Mouse (Mus musculus) spleen, postnatal 14 days (tissue): ENCODE results near the gene Lims1.

Experiments
- DNase-seq, 2 experiments: peaks; one replicate each; pipeline ENCODE4 v3.0.0; 2021 to 2022; ENCODE audit warnings: low spot score in 2 of 2

Gene Lims1

DNA sequence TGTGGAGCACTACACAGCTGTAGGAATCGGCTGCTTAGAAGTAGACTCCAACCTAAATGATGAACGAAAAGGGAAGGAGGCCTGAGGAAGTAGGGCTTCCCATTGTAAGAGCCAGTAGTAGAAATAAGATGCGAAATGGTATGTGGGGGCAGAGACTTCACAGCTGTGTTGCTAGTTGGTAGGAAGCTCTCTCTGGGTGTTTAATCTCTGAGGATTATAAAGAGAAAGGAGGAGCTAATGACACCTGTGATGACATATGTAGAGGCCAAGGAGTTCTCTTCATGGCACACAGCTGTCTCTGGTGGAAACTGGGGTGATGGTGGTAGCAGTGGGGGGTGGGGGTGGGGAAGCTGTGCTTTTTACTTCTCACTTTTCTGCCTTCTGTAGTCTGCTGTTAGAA is 27.3 kb downstream of the Lims1 start:
- no peak for DNase-seq

DNA sequence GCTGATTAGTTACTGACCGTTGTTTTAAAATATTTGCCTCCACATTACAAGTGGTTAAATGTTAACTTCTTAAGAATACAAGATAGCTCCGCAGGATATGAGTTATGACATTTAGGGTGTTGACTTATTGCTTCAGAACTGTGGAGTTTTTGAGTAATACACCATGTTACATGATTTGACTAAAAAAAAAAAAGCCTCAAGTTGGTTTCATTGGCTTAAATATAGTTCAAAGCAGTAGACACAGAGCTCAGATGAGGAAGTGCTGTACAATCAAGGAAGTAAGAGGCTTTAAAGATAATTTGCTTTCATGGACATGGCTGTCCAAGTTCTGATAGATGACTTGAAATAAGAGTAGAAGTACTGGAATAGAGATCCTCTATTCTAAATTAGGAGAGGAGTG is 28.4 kb downstream of the Lims1 start:
- DNase-seq: no peak

DNA sequence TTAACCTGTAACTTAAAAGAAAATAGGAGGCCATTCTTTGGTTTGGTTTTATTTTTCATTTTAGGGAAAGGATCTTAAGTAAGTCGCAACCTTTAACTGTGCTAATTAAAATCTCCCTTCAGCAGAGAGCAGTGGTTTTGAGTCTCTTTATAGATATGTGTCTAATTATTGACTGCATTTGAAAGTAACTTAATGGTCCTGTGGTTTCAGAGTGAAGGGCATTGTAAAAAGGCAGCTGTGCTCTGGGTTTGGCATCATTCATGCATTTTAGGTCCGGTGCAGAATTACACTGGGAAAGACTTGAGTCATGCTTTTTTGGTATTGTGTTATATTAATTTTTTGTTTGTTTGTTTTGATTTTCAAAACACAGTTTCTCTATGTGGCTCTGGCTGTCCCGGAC is 29.1 kb downstream of the Lims1 start:
- DNase-seq: no peak

DNA sequence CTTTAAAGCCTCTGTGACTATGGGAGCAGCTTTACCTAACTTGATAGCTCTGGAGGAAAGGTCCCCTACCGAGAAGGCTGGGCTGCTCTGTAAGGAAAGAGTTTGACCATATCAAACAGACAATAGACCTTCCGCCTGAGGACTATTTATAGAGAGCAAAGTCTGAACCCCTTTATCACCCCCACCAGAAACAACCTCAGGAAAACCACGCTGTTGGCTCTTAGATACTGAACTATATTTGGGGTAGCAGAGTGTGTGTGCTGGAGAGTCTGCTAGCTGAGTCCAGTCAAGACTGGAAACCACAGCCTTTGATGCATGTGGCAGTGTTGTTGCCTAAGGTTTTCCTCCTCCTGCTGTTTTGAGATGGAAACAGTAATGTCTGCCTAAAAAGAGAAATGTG is 31.3 kb downstream of the Lims1 start:
- no peak for DNase-seq

DNA sequence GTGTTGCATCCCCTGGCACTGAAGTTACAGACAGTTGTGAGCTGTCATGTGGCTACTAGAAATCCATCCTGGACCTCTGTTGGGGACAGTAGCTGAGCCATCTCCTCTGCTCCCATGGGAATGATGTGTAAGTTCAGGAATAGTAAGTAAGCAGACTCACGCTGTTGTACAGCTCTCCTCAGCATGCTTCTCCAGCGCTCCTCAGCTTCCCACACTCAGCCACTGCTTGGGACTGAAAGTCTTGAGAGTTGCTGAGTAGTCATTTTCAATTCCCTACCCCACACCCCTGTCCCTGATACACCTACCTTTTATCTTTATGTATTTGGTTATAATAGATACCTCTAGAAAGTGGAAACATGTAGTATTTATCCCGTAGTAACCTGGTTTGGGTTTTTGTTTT is 33.2 kb downstream of the Lims1 start:
- no peak for DNase-seq

DNA sequence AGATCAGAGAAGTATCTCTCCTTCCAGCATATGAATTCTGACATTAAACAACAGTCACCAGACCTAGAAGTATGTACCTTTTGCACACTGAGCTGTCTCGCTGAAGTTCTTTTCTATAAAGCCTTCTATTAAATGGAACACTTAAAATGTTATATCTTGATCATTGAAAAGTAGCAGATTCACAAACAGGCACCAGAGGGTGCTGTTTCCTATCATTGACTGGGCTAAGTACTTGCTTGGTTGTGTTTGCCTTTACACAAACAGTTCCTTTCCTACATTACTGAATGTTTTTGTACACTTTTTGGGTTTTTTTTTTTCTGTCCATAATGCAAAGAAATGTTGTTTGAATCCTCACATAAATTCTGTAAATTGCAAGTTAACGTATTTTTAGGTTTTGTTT is 35.9 kb downstream of the Lims1 start:
- peak in 1 of 2 experiments; percentile 28 for DNase-seq

DNA sequence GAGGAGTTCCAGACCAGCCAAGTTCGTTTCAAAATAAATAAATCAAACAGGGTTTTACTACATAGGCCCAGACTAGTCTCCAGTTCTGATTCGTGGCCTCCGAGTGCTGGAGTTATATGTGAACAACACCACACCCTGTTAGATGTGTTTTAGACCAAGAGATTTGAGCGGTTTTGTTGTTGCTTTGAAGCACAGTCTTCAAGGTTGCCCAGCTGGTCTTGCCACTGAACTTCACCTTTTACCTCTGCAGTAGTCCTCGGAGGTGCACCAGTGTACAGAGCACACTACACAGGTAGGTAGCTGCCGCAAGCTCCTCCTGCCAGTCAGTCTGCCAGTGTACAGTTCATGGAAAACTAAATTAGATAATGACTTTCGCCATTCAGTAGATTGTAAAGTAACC is 36.7 kb downstream of the Lims1 start:
- no peak for DNase-seq

DNA sequence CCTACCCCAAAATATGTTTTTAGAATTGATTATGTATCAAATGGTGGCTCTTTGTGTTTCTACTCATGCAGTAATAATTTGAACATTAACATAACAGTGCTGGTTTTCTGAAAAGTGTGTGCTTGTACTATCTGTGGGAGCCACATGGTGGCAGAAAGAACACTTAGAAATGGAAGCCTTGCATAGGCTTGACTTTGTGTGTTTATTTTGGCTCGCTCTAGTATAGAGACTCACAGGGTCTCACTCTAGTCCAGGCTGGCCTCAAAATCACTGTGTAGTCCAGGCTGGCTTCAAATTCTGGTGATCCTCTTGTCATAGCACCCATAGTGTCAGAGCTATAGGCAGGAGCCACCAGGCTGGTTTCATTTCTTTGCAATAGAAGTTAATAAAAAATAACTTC is 39.5 kb downstream of the Lims1 start:
- DNase-seq: no peak

DNA sequence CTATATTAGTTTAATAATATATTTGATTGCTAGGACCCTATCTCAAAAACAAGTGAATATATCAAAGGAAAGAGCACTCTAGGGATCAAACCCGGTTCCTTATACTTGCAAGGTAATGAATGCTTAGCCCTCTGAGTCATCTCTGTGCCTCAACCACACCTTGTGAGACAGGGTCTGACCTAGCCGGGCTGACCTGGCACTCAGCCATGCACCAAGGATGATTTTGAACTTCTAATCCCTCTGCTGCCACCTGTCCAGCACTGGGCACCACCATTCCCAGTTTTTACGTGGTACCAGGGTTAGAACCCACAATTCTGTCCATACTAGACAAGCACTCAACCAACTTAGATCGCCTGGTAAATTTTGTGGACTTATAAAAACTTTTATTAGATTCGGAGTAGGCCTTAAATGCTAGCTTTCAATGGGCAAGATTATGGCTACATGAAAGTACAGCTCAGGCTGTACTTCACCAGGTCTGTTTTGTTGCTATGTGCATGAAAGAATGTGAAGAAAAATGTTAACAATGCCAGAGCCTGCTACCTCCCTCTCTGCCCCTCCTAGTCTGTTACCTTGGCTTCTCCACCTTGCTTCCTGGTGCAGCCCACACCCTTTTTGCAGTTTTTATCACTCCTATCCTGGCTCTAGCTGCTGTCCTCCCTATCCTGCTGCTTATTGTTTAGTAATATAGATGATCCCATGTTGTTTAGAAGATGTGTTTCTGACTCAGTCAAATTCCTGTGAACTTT is 41.7 kb downstream of the Lims1 start:
- no peak for DNase-seq

DNA sequence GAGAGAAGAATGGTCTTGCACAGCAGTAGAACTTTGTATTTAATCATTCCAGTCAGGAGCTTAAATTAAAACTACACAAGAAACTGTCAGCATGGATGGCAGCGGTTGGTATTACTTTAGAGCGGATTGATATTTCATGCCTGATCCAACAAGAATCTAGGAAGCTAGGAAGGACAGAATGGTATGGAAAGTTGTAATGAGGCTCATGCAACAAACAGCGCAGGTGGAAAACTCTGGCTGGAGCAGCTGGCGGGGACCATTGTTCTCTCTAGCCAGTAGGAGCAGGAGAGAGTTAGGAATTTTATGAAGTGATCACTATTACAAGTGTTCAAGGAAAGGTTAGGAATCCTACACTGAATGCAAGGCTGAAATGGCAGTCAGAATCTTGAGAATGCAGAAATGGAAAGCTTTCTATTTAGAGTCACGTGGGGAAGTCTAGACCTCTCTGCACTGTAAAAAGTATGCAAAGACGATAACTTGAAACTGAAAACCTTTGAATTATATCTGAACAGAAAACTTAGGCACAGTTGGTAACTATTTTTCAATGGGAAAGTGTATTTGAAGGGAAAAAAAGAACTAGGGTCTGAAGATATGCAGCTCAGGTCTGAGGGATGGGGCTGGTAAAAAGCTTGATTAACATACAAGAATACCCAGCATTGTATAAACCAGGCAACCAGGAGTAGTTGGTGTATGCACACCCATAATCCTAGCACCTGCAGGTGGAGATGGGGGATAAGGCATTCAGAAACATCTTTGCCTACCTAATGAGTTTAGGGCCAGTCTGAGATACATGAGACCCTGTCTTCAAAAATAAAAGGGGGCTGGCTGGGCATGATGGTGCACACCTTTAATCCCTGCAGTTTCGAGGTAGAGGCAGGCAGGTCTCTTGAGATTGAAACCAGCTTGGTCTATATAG is 45.8 kb downstream of the Lims1 start:
- no peak for DNase-seq

DNA sequence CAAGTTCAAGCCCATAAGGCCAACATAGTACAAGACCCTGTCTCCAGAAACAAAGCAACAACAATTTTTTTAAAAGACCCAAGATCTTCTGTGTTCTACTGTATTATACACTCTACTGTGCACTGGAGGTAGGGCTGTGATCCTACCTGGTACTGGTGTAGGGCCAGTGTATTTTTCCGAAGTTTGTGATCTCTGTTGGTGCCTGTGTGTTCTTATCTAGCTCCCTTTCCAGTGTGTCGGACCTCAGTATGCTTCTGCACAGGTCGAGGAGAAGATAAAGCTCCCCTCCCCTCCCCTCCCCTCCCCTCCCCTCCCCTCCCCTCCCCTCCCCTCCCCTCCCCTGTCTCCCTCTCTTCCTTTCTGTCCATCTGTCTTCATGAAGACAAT is 46.4 kb downstream of the Lims1 start:
- no peak for DNase-seq

DNA sequence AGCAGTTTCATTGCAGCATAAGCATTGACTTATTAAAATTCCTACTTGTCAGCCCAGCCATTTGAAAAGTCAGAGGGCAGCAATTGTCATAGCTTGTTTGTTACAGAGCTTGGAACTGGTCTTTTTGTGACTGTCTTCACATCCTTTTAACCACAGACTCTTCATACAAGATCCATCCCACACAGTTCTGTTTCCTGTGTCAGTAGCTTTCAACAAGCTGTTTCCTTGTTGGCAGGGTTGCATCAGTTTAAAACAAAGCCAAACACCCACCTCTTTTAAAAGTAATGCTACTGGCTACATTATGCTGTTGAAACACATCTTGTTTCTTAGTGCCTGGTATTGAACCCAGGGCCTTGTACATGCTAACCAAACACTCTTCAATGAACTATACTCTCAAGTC is 46.9 kb downstream of the Lims1 start:
- no peak for DNase-seq

DNA sequence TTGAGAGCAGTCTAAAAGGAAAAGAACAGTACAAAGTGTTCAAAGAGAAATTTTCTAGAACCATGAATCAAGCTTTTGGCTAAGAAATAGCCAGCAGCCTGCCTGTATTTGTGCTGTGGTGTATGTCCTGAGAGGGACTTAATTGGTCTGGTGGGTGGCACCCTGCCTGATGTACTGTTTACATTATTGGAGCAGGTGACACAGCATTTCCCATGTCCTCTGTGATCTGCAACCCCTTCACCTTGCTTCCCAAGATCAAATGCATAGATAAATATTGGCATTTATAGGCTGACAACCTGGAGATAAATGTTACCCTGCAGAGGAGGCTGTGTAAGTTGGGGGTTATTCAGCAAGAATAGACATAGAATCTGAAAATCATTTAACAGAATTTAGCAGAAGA is 47.3 kb downstream of the Lims1 start:
- no peak for DNase-seq

DNA sequence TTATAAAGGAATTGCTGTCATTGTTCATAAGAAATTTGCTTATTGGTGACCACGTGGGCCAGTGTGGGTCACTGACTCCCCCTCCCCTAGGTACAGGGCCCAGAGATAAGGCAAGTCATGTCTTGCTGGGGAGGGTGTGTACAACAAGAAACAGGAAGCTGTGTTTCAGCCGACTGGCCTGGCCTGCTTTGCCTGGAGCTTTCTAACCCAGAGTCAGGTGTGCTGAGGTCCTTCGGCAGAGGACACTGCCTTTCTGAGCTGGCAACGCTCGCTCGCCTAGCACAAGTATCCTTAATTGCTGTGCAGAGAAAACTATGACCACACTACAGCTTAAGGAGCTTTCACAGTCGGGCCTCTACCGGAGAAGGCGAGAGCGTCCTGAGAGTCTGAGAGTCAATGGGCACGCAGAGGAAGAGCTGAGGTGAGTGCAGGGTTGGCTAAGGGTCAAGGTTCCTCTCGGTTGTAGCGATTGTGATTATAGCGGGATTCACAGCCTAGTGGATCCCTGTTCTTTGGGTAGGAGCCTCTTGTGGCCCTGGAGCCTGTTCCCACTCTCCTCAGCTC is 48.1 kb downstream of the Lims1 start:
- DNase-seq: peak in 1 of 2 experiments; percentile 21

DNA sequence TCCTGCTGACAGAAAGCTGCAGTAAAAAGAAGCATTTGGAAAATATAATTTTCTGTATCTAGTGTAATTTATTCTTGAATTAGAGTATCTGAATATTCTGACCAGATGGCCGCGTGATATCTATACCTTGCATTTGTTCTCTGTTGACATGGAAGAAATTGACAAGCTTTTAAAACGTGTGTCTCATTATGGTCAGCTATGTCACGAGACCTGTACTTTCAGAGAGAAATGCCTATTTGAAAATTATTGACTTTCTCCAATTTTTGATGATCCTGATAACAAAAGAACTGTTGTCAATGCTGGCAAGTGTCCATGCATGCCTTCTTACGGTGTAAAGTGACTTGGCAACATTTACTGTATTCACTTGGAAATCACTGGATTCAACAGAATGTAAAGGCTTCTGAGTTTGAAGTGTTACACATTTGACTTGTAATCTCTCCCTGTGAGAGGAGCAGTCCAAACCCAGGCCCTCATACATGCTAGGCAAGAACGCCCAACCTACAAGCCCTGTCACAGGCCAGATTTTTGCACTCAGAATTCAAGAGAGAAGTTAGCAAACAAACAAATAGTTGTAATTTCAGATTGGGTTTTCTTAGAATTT is 49.3 kb downstream of the Lims1 start:
- no peak for DNase-seq

DNA sequence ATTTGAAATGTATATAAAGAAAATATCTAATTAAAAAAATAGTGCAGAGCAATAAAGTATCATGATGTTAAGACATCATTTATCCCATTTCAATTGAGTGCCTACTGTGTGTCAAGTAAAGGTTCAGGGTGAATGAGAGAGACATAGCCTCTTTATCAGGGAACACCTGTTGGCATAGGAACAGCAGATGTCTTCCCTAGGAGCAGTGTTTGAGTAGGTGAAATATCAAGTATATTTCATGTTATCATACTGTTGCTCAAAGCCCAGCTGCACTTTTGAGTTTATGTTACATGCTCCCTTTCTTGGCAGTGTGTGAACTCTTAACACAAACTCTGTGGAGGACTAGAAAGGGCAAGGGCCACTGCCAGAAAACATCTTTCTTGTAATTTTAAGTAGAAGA is 50.6 kb downstream of the Lims1 start:
- no peak for DNase-seq

DNA sequence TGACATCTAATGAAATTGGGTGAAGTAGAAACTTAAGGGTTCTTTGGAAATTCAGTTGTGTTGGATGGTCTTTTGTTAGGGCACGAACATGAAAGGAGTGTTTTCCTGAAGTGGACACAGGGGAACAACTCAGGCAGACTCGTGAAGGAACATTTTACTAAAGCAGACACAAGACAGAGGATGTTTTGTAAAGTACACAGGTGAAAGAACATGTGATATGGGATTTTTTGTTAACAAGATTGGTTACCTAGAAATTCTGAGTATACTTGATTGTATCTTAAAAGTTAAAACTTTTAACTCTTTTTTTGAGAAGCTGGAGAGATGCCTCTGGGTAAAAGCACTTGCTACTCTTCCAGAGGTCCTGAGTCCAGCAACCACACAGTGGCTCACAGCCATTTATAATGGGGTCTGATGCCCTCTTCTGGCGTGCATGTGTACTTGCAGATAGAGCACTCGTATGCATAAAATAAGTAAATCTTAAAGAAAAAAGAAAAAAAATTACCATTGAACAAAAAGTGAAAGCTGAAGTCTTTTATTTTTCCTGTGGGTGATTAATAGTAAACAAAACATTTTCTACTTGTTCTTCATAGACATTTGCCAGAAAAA is 54.4 kb downstream of the Lims1 start:
- peak in 1 of 2 experiments; percentile 31 for DNase-seq

DNA sequence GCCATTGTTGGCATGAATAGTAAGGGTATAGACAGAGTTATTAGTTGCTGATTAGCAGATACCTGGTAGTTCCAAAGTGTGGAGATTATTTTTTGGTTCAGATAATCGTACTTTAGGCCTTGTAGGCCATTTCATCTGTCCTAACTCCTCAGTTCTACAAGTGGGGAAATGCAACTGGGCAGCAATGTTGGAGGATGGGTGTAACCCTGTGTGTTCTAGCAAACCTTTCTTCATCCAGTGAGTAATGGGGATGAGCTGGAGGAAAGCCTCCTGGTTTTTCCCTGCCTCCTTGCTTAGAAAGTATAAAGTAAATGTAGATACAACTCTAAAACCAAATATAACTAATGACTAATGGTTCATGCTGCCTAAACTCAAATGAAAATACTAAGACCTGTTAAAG is 55.1 kb downstream of the Lims1 start:
- no peak for DNase-seq

DNA sequence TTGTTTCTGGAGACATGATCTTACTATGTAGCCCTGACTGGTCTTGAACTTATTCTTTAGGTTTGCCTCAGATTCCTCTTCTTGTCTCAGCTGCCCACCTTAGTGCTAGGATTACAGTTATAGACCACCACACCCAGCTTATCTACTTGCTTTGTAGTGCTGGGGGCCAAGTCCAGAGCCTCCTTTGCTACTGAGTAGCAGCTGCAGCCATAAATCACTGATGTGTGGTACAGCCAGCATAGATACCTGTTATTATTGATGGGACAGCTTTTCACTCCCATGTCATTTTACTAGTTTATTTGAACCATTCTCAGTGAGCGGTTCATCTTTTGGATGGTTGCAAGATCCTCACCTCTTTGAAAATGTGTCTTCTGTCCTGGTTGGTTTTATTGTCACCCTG is 56.4 kb downstream of the Lims1 start:
- no peak for DNase-seq

DNA sequence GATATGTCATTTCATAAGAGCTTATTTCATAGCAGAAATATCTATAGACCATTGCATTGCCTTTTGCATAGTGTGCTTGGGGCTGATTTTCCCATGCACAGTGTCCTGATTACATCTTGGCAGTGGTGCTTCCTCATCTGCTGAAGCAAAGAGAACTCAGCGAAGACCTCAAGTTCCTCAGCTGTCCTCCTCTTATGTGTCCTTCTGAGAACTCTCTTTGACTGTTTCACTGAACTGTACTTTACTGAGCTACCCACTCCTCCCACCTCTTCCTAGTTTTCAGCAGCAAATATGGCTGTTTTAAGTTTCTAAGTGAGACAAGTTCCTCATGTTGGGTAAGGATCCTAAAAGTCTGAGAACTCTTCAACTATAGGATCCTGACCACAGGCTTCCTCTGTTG is 58.6 kb downstream of the Lims1 start:
- no peak for DNase-seq

DNA sequence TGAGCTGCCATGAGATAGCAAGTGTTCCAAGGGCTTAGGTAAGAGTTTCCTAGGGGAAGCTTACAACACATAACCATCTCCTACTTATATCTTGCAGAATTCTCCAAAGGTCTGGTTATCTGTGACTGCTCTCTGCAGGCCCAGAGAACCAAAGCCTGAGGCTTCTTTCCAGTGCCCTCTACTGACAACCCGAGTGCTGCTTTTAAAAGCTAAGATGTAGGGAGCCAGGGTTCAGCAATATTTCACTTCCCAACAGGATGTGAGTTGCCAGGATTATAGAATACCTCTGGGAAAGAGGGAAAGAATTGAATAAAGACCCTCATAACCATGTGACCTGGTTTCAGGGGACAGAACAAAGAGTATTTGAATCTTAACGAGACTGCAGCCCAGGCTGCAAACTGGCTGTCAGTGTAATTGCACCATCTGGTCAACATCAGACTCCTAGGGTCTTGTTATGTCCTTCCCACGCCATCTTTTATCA is 59.4 kb downstream of the Lims1 start:
- DNase-seq: no peak

DNA sequence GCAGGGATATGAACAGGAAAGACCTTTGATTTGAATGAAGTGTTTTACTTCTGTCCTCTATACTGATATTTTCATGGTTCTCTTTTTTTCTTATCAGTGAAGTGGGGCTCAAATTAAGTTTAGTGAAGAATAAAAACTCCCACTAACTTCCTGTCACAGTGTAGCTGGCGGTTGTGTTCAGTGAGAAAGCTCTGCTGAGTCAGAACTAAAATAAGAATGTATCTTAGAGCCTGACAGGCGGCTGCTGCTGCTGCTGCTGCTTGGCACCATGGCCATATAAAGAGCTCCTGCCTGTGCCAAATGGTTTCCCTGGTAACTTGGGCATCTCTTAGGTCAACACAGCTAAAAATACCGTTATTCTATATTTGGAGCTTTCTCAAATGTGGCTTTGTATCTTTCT is 60.0 kb downstream of the Lims1 start:
- no peak for DNase-seq
